ENCODE assay signal across 18 mouse cellular contexts in genomic region chr8:89358411-89358810, GRCm38 (mm10).
"Had no signal": no experiment of that assay in that cellular context is flagged by ENCODE, and none has a peak within 500 bp of the region (broad histone marks: within the 10 kb centered on the region; RNA-seq: fewer than 3 reads in every experiment).

No protein-coding gene starts in this region.

- H3K9me3 ChIP-seq: limb, embryonic 12.5 days; liver, embryonic 13.5 days; lung, embryonic 15.5 days; midbrain, embryonic 15.5 days; neural tube, embryonic 12.5 days had no signal

- ATAC-seq: intestine, postnatal 0 days; liver, postnatal 0 days; midbrain, embryonic 15.5 days had no signal

- H3K27ac ChIP-seq: kidney, postnatal 0 days; limb, embryonic 12.5 days; liver, embryonic 13.5 days; lung, embryonic 15.5 days; macrophage; midbrain, embryonic 15.5 days; neural tube, embryonic 12.5 days had no signal

- H3K36me3 ChIP-seq: limb, embryonic 12.5 days; liver, embryonic 13.5 days; lung, embryonic 15.5 days; midbrain, embryonic 15.5 days; neural tube, embryonic 12.5 days had no signal

- DNase-seq: kidney, adult 8-10 months; kidney, postnatal 36 days; layer of hippocampus, adult 9-11 months; layer of hippocampus, postnatal 36 days; liver; liver, embryonic 13.5 days; liver, postnatal 0 days; lung, postnatal 14 days; thymus, postnatal 4 days had no signal

- H3K27me3 ChIP-seq: liver, embryonic 13.5 days; lung, embryonic 15.5 days; megakaryocyte, embryonic 14.5 days; midbrain, embryonic 15.5 days; neural tube, embryonic 12.5 days had no signal

- H3K9ac ChIP-seq: limb, embryonic 12.5 days; liver, embryonic 13.5 days; liver, postnatal 0 days; lung, embryonic 15.5 days; midbrain, embryonic 15.5 days; neural tube, embryonic 12.5 days had no signal

- H3K4me1 ChIP-seq: limb, embryonic 12.5 days; liver, embryonic 13.5 days; lung, embryonic 15.5 days; megakaryocyte, embryonic 14.5 days; midbrain, embryonic 15.5 days; neural tube, embryonic 12.5 days had no signal

- H3K4me2 ChIP-seq: limb, embryonic 12.5 days; liver, embryonic 13.5 days; lung, embryonic 15.5 days; midbrain, embryonic 11.5 days; midbrain, embryonic 15.5 days; neural tube, embryonic 12.5 days had no signal

- H3K4me3 ChIP-seq: limb, embryonic 12.5 days; liver, embryonic 13.5 days; lung, embryonic 15.5 days; megakaryocyte, embryonic 14.5 days; midbrain, embryonic 15.5 days; neural tube, embryonic 12.5 days had no signal
